Mouse (Mus musculus) stomach, embryonic 14.5 days (tissue): Measurements from ENCODE around the gene Rgp1. TPM values are rescaled to one million over a fixed set of nuclear protein-coding genes. Genes with fewer than 3 reads are reported as not detected.

Experiments used
- ATAC-seq: fragments of 200-750 bp; cut with Nextera tagmentation; 2 replicates; pipeline ENCODE4 v1.8.0; 2017; ENCODE audit warnings: low read depth, moderate TSS enrichment; ENCODE audit not compliant: insufficient number of reproducible peaks, insufficient read depth, low FRiP score
- H3K27ac ChIP-seq: fragments of 300-500 bp; sonication (generic); 2 replicates; pipeline ENCODE4 v1.5.1; 2014; ENCODE audit warnings: mild to moderate bottlenecking, low read length, moderate library complexity, mixed read lengths
- H3K27me3 ChIP-seq: fragments of 300-500 bp; sonication (generic); 2 replicates; pipeline ENCODE4 v1.6.1; 2014; ENCODE audit warnings: low read length, control low read depth, mixed read lengths; ENCODE audit not compliant: control insufficient read depth, insufficient read depth
- H3K36me3 ChIP-seq: fragments of 300-500 bp; sonication (generic); 2 replicates; pipeline ENCODE4 v1.6.1; 2014; ENCODE audit warnings: mild to moderate bottlenecking, control low read depth, low read length, moderate library complexity, mixed read lengths; ENCODE audit not compliant: control insufficient read depth, insufficient read depth
- H3K4me1 ChIP-seq: fragments of 300-500 bp; sonication (generic); 2 replicates; pipeline ENCODE4 v1.6.1; 2014; ENCODE audit warnings: low read length, control low read depth, mixed read lengths; ENCODE audit not compliant: control insufficient read depth, insufficient read depth
- H3K4me2 ChIP-seq: fragments of 300-500 bp; sonication (generic); replicated peaks from 2 replicates; pipeline ENCODE4 v1.6.1; 2014; ENCODE audit warnings: low read depth, low read length, control low read depth
- H3K4me3 ChIP-seq: fragments of 300-500 bp; sonication (generic); 2 replicates; pipeline ENCODE4 v1.5.1; 2014; ENCODE audit warnings: low read depth, low read length, control low read depth
- H3K9ac ChIP-seq: fragments of 300-500 bp; sonication (generic); replicated peaks from 2 replicates; pipeline ENCODE4 v1.6.1; 2014; ENCODE audit warnings: low read depth, mild to moderate bottlenecking, control low read depth, low read length, moderate library complexity, mixed read lengths
- H3K9me3 ChIP-seq: fragments of 300-500 bp; sonication (generic); 2 replicates; pipeline ENCODE4 v1.6.1; 2016; ENCODE audit warnings: low read depth, low read length, control low read depth; ENCODE audit not compliant: control insufficient read depth
- WGBS: fragments of 180-500 bp; shearing (Covaris S2); extraction: QIAGEN DNeasy Blood & Tissue Kit; methylation state at CpG from one replicate; pipeline ENCODE4 v1.1.7; 2014; 5-methylcytosine and 5-hydroxymethylcytosine counted together
- polyA plus RNA-seq: library from polyadenylated mRNA; unstranded; fragments of >200 nt; fragmentation: Nextera tagmentation; extraction: Ambion mirVana; gene quantifications from 2 replicates; pipeline ENCODE4 v1.2.1, GENCODE M21; 2014

Gene Rgp1
- polyA plus RNA-seq, 1 experiment from 2014 or later: 41.0 TPM

DNA sequence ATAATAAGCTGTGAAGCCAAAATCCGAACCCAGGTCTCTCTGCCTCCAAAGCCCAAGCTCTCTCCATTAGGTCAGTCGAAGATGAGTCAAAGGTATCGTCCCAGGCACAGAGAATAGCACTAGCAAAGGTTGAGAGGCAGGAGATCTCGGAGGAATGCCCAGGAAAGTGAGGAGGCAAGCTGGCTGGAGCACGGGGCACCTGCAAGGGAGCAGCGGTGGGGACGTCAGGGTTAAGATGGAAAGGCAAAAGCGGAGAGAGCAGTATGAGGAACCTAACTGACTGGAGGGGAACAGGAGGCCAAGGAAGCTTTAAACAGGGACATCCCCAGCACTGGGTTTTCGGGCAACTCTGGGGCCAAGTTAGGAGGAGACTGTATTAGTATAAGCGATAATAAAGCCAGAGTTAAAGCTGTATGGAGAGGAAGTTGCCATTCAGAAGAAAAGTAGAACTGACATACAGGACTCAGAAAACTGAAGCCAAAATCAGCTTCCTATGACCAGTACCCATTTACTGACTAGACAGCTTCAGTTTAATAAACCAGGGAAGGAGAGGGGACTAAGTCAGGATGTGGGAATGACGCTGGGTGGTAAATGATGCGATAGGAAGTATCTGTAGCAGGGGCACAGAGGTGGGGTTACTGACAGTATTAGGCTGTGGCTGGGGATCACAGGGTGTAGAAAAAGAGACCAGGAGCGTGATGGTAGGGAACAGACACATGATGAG is 18.8 kb upstream of the Rgp1 start:
- H3K27ac ChIP-seq: peak overlapping the region; percentile 11; the same call in 1 of the 2 replicates
- H3K27me3 ChIP-seq: no peaks in the 10 kb centered on the region
- H3K4me1 ChIP-seq: peaks cover 48% of the 10 kb centered on the region
- no peak for ATAC-seq
- no peak overlapping the region; the same call in 1 of the 2 replicates for H3K9ac ChIP-seq
- H3K9me3 ChIP-seq: no peaks in the 10 kb centered on the region
- peak overlapping the region; percentile 82 for H3K4me3 ChIP-seq
- peaks cover 27% of the 10 kb centered on the region for H3K36me3 ChIP-seq
- peak overlapping the region; percentile 82 for H3K4me2 ChIP-seq
- WGBS: 59% methylated on average over 13 of the region's 13 CpGs

DNA sequence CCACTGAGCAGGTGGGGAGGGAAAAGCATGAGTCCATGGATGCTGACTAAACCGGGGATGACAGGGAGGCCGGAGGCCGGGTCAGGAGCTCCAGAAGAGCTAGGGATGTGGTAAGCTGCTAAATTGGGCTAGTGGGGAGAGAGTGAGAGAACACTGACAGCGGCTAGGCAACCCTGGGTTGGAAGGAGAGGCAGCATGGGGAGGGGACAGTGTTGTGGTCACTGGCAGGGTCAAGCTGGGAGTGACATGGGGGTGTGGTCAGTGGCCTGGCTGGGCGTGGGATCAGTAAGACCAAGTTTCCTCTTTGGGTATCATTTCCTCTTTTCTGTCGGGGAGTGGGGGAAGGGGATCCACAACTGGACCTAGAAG is 18.3 kb upstream of the Rgp1 start:
- 36% methylated on average over 6 of the region's 6 CpGs for WGBS
- Histone ChIP-seq H3K27ac (peak overlapping the region; percentile 11; the same call in 1 of the 2 replicates), H3K36me3 (peaks cover 27% of the 10 kb centered on the region), H3K4me2 (peak overlapping the region; percentile 82), H3K4me3 (peak overlapping the region; percentile 82), H3K4me1 (peaks cover 48% of the 10 kb centered on the region), H3K27me3 (no peaks in the 10 kb centered on the region), H3K9me3 (no peaks in the 10 kb centered on the region), H3K9ac (peak overlapping the region; percentile 11; the same call in 1 of the 2 replicates)
- no peak for ATAC-seq

DNA sequence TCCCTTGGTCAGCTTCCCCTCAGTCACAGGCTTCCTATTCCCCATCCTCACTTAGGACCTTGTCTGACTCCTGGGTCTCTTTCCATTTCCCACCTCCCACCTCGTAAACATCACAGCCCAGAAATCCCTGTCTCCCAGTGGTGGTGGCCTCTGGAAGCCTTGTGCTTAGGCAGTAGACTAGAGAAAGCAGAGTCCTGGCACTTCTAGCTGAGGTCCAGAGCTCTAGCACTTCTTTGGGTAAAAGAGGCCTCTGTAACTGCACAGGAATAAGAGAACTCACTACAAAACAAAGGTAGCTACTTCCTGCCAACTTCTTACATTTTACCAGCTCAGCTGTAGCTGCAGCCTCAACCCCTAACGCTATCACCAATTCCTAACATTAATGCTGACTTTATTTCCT is 17.5 kb upstream of the Rgp1 start:
- H3K4me1 ChIP-seq: peaks cover 48% of the 10 kb centered on the region
- H3K9me3 ChIP-seq: no peaks in the 10 kb centered on the region
- WGBS: 24% methylated on average over 2 of the region's 2 CpGs
- peak overlapping the region; percentile 82 for H3K4me2 ChIP-seq
- H3K27ac ChIP-seq: peak overlapping the region; percentile 100; the same call in 1 of the 2 replicates
- ATAC-seq: no peak
- peak overlapping the region; percentile 92; the same call in 1 of the 2 replicates for H3K9ac ChIP-seq
- peak overlapping the region; percentile 82 for H3K4me3 ChIP-seq
- H3K36me3 ChIP-seq: peaks cover 27% of the 10 kb centered on the region
- H3K27me3 ChIP-seq: no peaks in the 10 kb centered on the region

DNA sequence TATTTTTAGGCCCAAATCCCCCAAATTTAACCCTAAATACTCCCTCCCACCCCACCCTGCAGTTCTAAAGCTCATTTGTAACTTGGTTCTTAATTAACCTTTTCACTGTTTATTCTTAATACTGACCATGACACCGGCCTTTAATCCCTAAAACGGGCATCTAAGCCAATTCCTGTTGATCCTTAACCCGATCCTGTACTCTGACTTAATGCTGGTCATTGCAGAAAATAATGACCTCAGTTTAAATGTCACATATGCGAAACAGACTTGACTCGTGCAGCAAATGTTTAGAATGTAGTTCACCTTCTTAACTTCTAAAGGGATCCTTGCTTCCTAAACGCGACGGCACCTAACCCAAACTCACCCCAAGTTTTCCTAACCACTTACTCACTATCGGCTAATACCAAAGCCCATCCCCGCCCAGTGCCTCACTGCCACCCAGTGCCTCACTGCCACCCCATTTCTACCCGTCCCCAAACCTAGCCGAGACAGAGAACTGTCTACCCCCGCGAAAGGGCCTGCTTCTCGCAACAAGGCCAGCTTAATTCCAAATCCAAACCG is 17.0 kb upstream of the Rgp1 start:
- Histone ChIP-seq H3K4me1 (peaks cover 48% of the 10 kb centered on the region), H3K27ac (peak overlapping the region; percentile 100), H3K36me3 (peaks cover 27% of the 10 kb centered on the region), H3K4me2 (peak overlapping the region; percentile 82), H3K9ac (peak overlapping the region; percentile 92), H3K4me3 (peak overlapping the region; percentile 82), H3K9me3 (no peaks in the 10 kb centered on the region), H3K27me3 (no peaks in the 10 kb centered on the region)
- no peak; the same call in 1 of the 2 replicates for ATAC-seq
- 2% methylated on average over 16 of the region's 16 CpGs for WGBS

DNA sequence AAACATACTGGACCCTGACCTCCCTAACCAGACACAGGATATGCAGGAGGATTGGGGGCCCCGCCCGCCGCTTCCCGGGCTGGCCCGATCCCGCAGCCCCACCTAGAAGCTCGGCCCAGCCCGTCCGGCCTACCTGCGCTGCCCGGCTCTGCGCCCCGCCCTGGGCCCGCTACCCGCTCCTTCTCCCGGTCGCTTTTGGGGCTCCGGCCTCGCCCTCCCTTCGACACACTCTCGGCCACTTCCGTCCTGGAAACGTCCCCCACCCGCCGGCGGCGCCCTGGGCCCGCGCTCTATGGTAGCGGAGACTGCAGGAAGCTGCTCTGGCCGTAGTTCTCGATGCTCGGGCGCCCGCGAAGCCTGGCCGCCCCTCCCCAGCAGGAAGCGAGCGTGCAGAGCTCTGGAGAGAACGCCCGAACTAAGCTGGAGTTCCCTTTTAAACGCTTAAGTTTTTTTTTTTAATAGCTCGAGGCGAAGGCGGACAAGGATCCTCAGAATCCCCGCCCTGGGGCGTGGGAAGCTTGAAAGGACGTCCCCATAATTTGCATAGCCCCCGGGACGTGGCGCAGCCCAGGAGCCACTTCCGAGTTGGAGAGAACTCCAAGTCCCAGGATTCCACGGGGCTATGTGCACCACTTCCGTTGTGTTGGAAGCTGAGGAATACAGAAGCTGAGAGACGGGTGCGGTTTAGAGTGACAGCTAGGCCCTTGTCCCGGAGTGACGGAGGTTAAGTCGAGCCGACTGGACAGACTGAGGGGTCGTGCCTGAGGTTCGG is 16.3 kb upstream of the Rgp1 start, which contains the start of the genes Creb3 and Tln1:
Creb3 (plus strand) TSS at position 336 of the 772 bp plus-strand sequence.
Tln1 (minus strand) TSS at position 695 of the 772 bp plus-strand sequence.
- WGBS: under 1% methylated on average over 62 of the region's 62 CpGs

DNA sequence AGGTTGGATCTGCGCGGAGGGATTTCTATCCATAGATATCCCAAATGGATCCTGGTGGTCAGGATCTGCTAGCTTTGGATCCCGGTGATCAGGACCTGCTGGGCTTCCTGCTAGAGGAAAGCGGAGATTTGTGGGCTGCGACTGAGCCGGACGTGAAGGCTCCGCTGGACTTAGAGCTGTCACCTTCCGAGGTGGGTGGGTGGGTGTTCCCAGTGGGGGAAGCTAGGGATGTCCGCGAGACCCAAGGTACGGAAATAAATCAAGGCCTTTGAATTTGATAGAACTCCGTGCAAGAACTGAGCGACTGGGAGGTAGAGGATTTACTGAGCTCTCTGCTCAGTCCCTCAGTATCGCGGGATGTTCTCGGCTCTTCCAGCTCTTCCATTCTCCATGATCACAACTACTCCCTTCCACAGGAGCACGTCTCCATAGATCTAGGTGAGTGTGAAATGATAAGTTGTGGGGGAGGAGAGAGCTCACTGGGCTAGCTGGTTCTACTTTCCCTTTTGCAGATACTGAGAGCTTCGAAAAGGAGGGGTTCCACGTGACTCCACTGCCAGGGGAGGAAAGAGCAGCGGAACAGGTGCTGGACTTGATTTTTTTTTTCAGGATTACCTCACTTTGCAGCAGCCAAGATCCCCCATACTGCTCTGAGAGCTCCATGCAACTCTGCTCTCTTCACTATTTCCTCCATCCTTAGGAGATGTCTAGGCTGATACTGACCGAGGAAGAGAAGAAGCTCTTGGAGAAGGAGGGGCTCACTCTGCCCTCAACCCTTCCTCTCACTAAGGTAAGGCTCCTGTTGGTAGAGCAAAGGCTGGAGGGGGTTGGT is 15.5 kb upstream of the Rgp1 start:
- no peak for ATAC-seq
- 4% methylated on average over 22 of the region's 22 CpGs for WGBS
- peaks cover 43% of the 10 kb centered on the region for H3K4me1 ChIP-seq
- peak overlapping the region; percentile 100; the same call in 1 of the 2 replicates for H3K27ac ChIP-seq
- peak overlapping the region; percentile 82 for H3K4me3 ChIP-seq
- peaks cover 40% of the 10 kb centered on the region for H3K36me3 ChIP-seq
- H3K4me2 ChIP-seq: peak overlapping the region; percentile 91
- H3K27me3 ChIP-seq: no peaks in the 10 kb centered on the region
- H3K9ac ChIP-seq: peak overlapping the region; percentile 92
- no peaks in the 10 kb centered on the region for H3K9me3 ChIP-seq

More for the DNA sequence above, 16.3 kb upstream of the Rgp1 start, which contains the start of the genes Creb3 and Tln1:
- Histone ChIP-seq H3K27me3 (no peaks in the 10 kb centered on the region), H3K4me3 (peak within 1 kb of the TSS; percentile 82), H3K27ac (peak within 1 kb of the TSS; percentile 100), H3K4me1 (peaks cover 48% of the 10 kb centered on the region), H3K4me2 (peak within 1 kb of the TSS; percentile 91), H3K36me3 (peaks cover 32% of the 10 kb centered on the region), H3K9ac (peak within 1 kb of the TSS; percentile 92), H3K9me3 (no peaks in the 10 kb centered on the region)
- peak; percentile 91 for ATAC-seq

GRCm38 (mm10) chr4:43563601-43563875 is 15.0 kb upstream of the Rgp1 start:
- Histone ChIP-seq H3K9ac (peak overlapping the region; percentile 92; the same call in 1 of the 2 replicates), H3K36me3 (peaks cover 46% of the 10 kb centered on the region), H3K4me3 (peak overlapping the region; percentile 82), H3K9me3 (no peaks in the 10 kb centered on the region), H3K27me3 (no peaks in the 10 kb centered on the region), H3K27ac (no peak overlapping the region), H3K4me2 (peak overlapping the region; percentile 91), H3K4me1 (peaks cover 37% of the 10 kb centered on the region)
- WGBS: 83% methylated on average over 4 of the region's 4 CpGs
- no peak for ATAC-seq
